Mouse (Mus musculus) stomach, embryonic 15.5 days (tissue): ENCODE data around the gene Zer1. TPM values are rescaled to one million over a fixed set of nuclear protein-coding genes. Genes with fewer than 3 reads are reported as not detected.

Experiments
- polyA plus RNA-seq: library from polyadenylated mRNA; unstranded; fragments of >200 nt; fragmentation: Nextera tagmentation; extraction: Ambion mirVana; gene quantifications from 2 replicates; pipeline ENCODE4 v1.2.1, GENCODE M21; 2015

Zer1 gene
- polyA plus RNA-seq, 1 experiment from 2014 or later: 7.0 TPM

Other genes starting within 250 kb of the Zer1 start
- 53.6 and 53.8 TPM in 2 replicates for gene Odf2, start 235.4 kb downstream of the Zer1 start, polyA plus RNA-seq
- gene Gle1, start 189.2 kb downstream of the Zer1 start, polyA plus RNA-seq: 49.3 and 51.8 TPM in 2 replicates
- gene Sptan1, start 159.0 kb downstream of the Zer1 start, polyA plus RNA-seq: 74.3 and 78.5 TPM in 2 replicates
- 27.2 and 27.9 TPM in 2 replicates for gene Wdr34, start 75.7 kb downstream of the Zer1 start, polyA plus RNA-seq
- 426 and 452 TPM in 2 replicates for gene Set, start 67.2 kb downstream of the Zer1 start, polyA plus RNA-seq
- 7.9 and 10.5 TPM in 2 replicates for gene Pkn3, start 46.9 kb downstream of the Zer1 start, polyA plus RNA-seq
- gene Zdhhc12, start 30.9 kb downstream of the Zer1 start, polyA plus RNA-seq: 46.5 and 47.1 TPM in 2 replicates
- gene Tbc1d13, start 9.2 kb upstream of the Zer1 start, polyA plus RNA-seq: 6.4 and 9.1 TPM in 2 replicates
- gene Endog, start 46.9 kb upstream of the Zer1 start, polyA plus RNA-seq: 28.8 and 31.5 TPM in 2 replicates
- gene Spout1, start 53.9 kb upstream of the Zer1 start, polyA plus RNA-seq: 56.7 and 62.9 TPM in 2 replicates
- 16.2 and 17.4 TPM in 2 replicates for gene Kyat1, start 81.3 kb upstream of the Zer1 start, polyA plus RNA-seq
- gene Lrrc8a, start 113.1 kb upstream of the Zer1 start, polyA plus RNA-seq: 37.2 and 37.6 TPM in 2 replicates
- 0.22 and 0.35 TPM in 2 replicates for gene Gm28035, start 116.0 kb upstream of the Zer1 start, polyA plus RNA-seq
- 13.1 and 14.2 TPM in 2 replicates for gene Phyhd1, start 141.6 kb upstream of the Zer1 start, polyA plus RNA-seq
- gene Gm28038, start 156.5 kb upstream of the Zer1 start, polyA plus RNA-seq: not detected in 2 replicates
- 33.2 and 33.3 TPM in 2 replicates for gene Dolk, start 161.7 kb upstream of the Zer1 start, polyA plus RNA-seq
- gene Nup188, start 161.8 kb upstream of the Zer1 start, polyA plus RNA-seq: 22.4 and 29.7 TPM in 2 replicates
- 92.6 and 94.6 TPM in 2 replicates for gene Sh3glb2, start 234.8 kb upstream of the Zer1 start, polyA plus RNA-seq
- gene Miga2, start 239.6 kb upstream of the Zer1 start, polyA plus RNA-seq: 20.8 and 24.3 TPM in 2 replicates